Mouse (Mus musculus): ENCODE results near the gene Defb6. TPM values are rescaled to one million over a fixed set of nuclear protein-coding genes. Genes with fewer than 3 reads are reported as not detected.

Defb6 gene
- polyA plus RNA-seq, 1 experiment: not detected

GRCm38 (mm10) chr8:19258136-19258535, 32.9 kb downstream of the Defb6 start:
- no peaks in the 10 kb centered on the region for H3K36me3 ChIP-seq (ENCODE audit: control insufficient read depth, insufficient read depth)
- no peak overlapping the region for H3ac ChIP-seq (ENCODE audit: control insufficient read depth, insufficient read length)
- H3K4me3 ChIP-seq: no peak overlapping the region
- H3K27me3 ChIP-seq (ENCODE audit: control insufficient read depth, insufficient read depth, insufficient read length): no peaks in the 10 kb centered on the region
- TF ChIP-seq TCF3 (IDR thresholded peaks at IDR 0.05; ENCODE audit: insufficient read length, low read depth) (no peak), POLR2AphosphoS2 (IDR thresholded peaks at IDR 0.05; ENCODE audit: insufficient read length, low read depth) (no peak), MYOD1 (IDR thresholded peaks at IDR 0.05; ENCODE audit: control insufficient read depth in 1 of 3, insufficient read length in 2 of 3, low read depth in 2 of 3) (no peak), MAX (IDR thresholded peaks at IDR 0.05; ENCODE audit: low read depth) (no peak), SRF (IDR thresholded peaks at IDR 0.05; ENCODE audit: control insufficient read depth, insufficient read length, low read depth) (no peak)
- no peak overlapping the region for H3K4me2 ChIP-seq (ENCODE audit: low read depth)
- no peaks in the 10 kb centered on the region for H3K79me2 ChIP-seq (ENCODE audit: control insufficient read depth, insufficient read depth)

- no peak overlapping the region for H3ac ChIP-seq (ENCODE audit: control insufficient read depth, insufficient read length)
- TF ChIP-seq E2F4 (IDR thresholded peaks at IDR 0.05; ENCODE audit: insufficient read depth) (no peak), POLR2A (IDR thresholded peaks at IDR 0.05; ENCODE audit: insufficient read length, low read depth) (no peak), MYOD1 (IDR thresholded peaks at IDR 0.05; ENCODE audit: control insufficient read depth in 1 of 3, insufficient read length in 2 of 3, low read depth in 2 of 3) (no peak), MAX (IDR thresholded peaks at IDR 0.05; ENCODE audit: low read depth) (no peak), TCF3 (IDR thresholded peaks at IDR 0.05; ENCODE audit: insufficient read length, low read depth) (no peak), POLR2AphosphoS2 (IDR thresholded peaks at IDR 0.05; ENCODE audit: insufficient read length, low read depth) (no peak), USF1 (IDR thresholded peaks at IDR 0.05; ENCODE audit: low read depth) (no peak), SRF (IDR thresholded peaks at IDR 0.05; ENCODE audit: control insufficient read depth, insufficient read length, low read depth) (no peak), TCF12 (IDR thresholded peaks at IDR 0.05; ENCODE audit: insufficient read depth, poor library complexity, severe bottlenecking) (no peak), CEBPB (IDR thresholded peaks at IDR 0.05; ENCODE audit: insufficient read depth, poor library complexity, severe bottlenecking) (no peak), MYOG (IDR thresholded peaks at IDR 0.05; ENCODE audit: control insufficient read depth in 1 of 3, insufficient read depth in 1 of 3, insufficient read length in 2 of 3, low read depth in 2 of 3) (no peak), REST (IDR thresholded peaks at IDR 0.05; ENCODE audit: insufficient read depth, insufficient read length) (no peak)
Observed at GRCm38 (mm10) chr8:19259667-19260066, 34.4 kb downstream of the Defb6 start.

More at GRCm38 (mm10) chr8:19259667-19260066, 34.4 kb downstream of the Defb6 start:
- Histone ChIP-seq H3K79me2 (ENCODE audit: control insufficient read depth, insufficient read depth) (no peaks in the 10 kb centered on the region), H3K36me3 (ENCODE audit: control insufficient read depth, insufficient read depth) (no peaks in the 10 kb centered on the region), H3K27me3 (ENCODE audit: control insufficient read depth, insufficient read depth, insufficient read length) (no peaks in the 10 kb centered on the region), H3K4me3 (no peak overlapping the region), H3K4me2 (ENCODE audit: low read depth) (no peak overlapping the region)

Other genes starting within 250 kb of the Defb6 start
- not detected for gene Defb40, start 247.2 kb upstream of the Defb6 start, polyA plus RNA-seq (2012; fragmentation: generic; extraction: Trizol)
- gene Defb37, start 234.4 kb upstream of the Defb6 start, polyA plus RNA-seq (2012; fragmentation: generic; extraction: Trizol): not detected
- gene Defb38, start 198.9 kb upstream of the Defb6 start, polyA plus RNA-seq (2012; fragmentation: generic; extraction: Trizol): not detected
- not detected for gene Defb39, start 160.7 kb upstream of the Defb6 start, polyA plus RNA-seq (2012; fragmentation: generic; extraction: Trizol)
- not detected for gene Defb12, start 110.6 kb upstream of the Defb6 start, polyA plus RNA-seq (2012; fragmentation: generic; extraction: Trizol)
- gene Defb34, start 101.7 kb upstream of the Defb6 start, polyA plus RNA-seq (2012; fragmentation: generic; extraction: Trizol): not detected
- gene Gm45826, start 84.7 kb upstream of the Defb6 start, polyA plus RNA-seq (2012; fragmentation: generic; extraction: Trizol): not detected
- gene Defb14, start 31.1 kb upstream of the Defb6 start, polyA plus RNA-seq (2012; fragmentation: generic; extraction: Trizol): not detected
- gene Defb4, start 26.8 kb upstream of the Defb6 start, polyA plus RNA-seq (2012; fragmentation: generic; extraction: Trizol): not detected
- not detected for gene Defb46, start 14.4 kb downstream of the Defb6 start, polyA plus RNA-seq (2012; fragmentation: generic; extraction: Trizol)
- gene Defb5, start 22.1 kb downstream of the Defb6 start, polyA plus RNA-seq (2012; fragmentation: generic; extraction: Trizol): not detected
- gene Defb3, start 67.9 kb downstream of the Defb6 start, polyA plus RNA-seq (2012; fragmentation: generic; extraction: Trizol): not detected
- gene Defb8, start 222.1 kb downstream of the Defb6 start, polyA plus RNA-seq (2012; fragmentation: generic; extraction: Trizol): not detected

Data from myocyte (in vitro differentiated cells).